Mouse (Mus musculus) spleen, adult 2 months (tissue): ENCODE data around the gene Mapre3.

Source experiments
- CTCF ChIP-seq: fragments of 200-500 bp; IDR thresholded peaks from 2 replicates; pipeline ENCODE4 v1.5.1; 2011; ENCODE audit warnings: mild to moderate bottlenecking, inconsistent platforms; ENCODE audit not compliant: insufficient read depth, insufficient read length, insufficient replicate concordance; ENCODE audit errors: extremely low read depth
- POLR2A ChIP-seq: fragments of 200-500 bp; IDR thresholded peaks from 2 replicates; pipeline ENCODE4 v1.6.1; 2011; ENCODE audit warnings: low read depth, low read length, inconsistent platforms

DNA sequence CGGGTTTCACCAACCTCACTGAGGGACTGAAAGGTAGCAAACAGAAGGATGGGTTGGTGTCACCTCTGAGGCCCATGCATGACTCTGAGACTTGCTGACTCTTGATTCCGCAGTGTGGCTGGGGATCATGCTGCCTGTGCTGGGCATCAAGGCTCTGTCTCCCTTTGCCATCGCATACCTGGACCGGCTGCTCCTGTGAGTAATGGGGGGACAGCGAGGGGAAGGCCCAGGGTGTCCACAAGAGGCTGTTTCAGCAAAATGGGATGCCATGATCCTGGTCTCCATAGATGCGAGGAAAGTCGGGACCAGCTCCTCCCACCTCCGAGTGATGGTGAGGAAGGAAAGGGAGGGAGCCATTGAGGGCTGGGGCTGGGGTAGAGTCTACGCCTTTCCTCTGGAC lies 58.1 kb downstream of the Mapre3 start:
- TF ChIP-seq POLR2A (no peak), CTCF (no peak)
